Mouse (Mus musculus): ENCODE data around the gene Sipa1l1.

DNA sequence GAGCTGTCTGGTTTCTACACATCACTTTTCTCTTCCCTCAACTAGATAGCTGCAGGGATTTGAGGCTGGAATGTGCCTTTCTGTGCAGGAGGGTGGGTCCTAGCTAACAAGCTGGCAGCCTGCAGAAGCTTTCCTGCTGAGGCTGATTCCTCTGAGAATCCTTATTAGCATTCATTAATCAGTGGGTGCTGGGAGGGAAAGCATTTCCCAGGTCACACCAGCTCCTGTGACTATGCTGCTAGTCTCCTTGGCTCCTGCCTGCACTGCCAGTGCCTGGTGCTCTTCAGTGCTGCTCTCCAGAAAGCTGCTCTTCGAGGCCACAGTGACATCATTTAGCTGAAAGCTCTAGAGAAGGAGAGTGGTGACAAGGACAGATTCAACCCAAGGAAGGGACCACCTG, 166.0 kb downstream of the Sipa1l1 start:
- no peak for TF ChIP-seq POLR2A (IDR thresholded peaks at IDR 0.05; ENCODE audit: low read depth, low read length)
- TF ChIP-seq PAX5 (IDR thresholded peaks at IDR 0.05; ENCODE audit: low read length), result no peak
- no peak for TF ChIP-seq CTCF (conservative IDR thresholded peaks at IDR 0.05 in 1 of 2, IDR thresholded peaks at IDR 0.05 in 1 of 2; ENCODE audit: low read depth in 2 of 2, low read length in 2 of 2)
